Mouse (Mus musculus) intestine, embryonic 14.5 days (tissue): ENCODE results near the gene Msh6. TPM values are rescaled to one million over a fixed set of nuclear protein-coding genes. Genes with fewer than 3 reads are reported as not detected.

ENCODE experiments used
- ATAC-seq: fragments of 200-750 bp; cut with Nextera tagmentation; replicated peaks from 2 replicates; pipeline ENCODE4 v1.8.0; 2017; ENCODE audit warnings: low read depth, moderate number of reproducible peaks, moderate TSS enrichment, moderate library complexity; ENCODE audit not compliant: low FRiP score, low TSS enrichment
- DNase-seq: peaks from one replicate; pipeline ENCODE4 v3.0.0-alpha.2; 2018; ENCODE audit warnings: low spot score
- H3K27ac ChIP-seq: fragments of 300-500 bp; sonication (generic); 2 replicates; pipeline ENCODE4 v1.5.1; 2014; ENCODE audit warnings: low read depth, mild to moderate bottlenecking, control low read depth
- H3K27me3 ChIP-seq: fragments of 300-500 bp; sonication (generic); replicated peaks from 2 replicates; pipeline ENCODE4 v1.6.1; 2014; ENCODE audit warnings: low read length, control low read depth; ENCODE audit not compliant: control insufficient read depth, insufficient read depth
- H3K36me3 ChIP-seq: fragments of 300-500 bp; sonication (generic); 2 replicates; pipeline ENCODE4 v1.6.1; 2014; ENCODE audit warnings: low read length, control low read depth; ENCODE audit not compliant: control insufficient read depth, insufficient read depth
- H3K4me1 ChIP-seq: fragments of 300-500 bp; sonication (generic); replicated peaks from 2 replicates; pipeline ENCODE4 v1.6.1; 2014; ENCODE audit warnings: low read length, control low read depth, mixed read lengths; ENCODE audit not compliant: control insufficient read depth, insufficient read depth
- H3K4me2 ChIP-seq: fragments of 300-500 bp; sonication (generic); 2 replicates; pipeline ENCODE4 v1.6.1; 2014; ENCODE audit warnings: low read length
- H3K4me3 ChIP-seq: fragments of 300-500 bp; sonication (generic); 2 replicates; pipeline ENCODE4 v1.5.1; 2014; ENCODE audit warnings: low read depth, low read length, control low read depth, mixed read lengths
- H3K9ac ChIP-seq: fragments of 300-500 bp; sonication (generic); 2 replicates; pipeline ENCODE4 v1.6.1; 2014; ENCODE audit warnings: mild to moderate bottlenecking, low read length
- H3K9me3 ChIP-seq: fragments of 300-500 bp; sonication (generic); 2 replicates; pipeline ENCODE4 v1.6.1; 2016; ENCODE audit warnings: low read length, control low read depth; ENCODE audit not compliant: control insufficient read depth
- WGBS: fragments of 180-500 bp; shearing (Covaris S2); extraction: QIAGEN DNeasy Blood & Tissue Kit; methylation state at CpG from one replicate; pipeline ENCODE4 v1.1.7; 2014; 5-methylcytosine and 5-hydroxymethylcytosine counted together
- polyA plus RNA-seq: library from polyadenylated mRNA; unstranded; fragments of >200 nt; fragmentation: Nextera tagmentation; extraction: Ambion mirVana; gene quantifications from 2 replicates; pipeline ENCODE4 v1.2.1, GENCODE M21; 2014

Gene Msh6
- polyA plus RNA-seq, 1 experiment from 2014 or later = 58.7 TPM

DNA sequence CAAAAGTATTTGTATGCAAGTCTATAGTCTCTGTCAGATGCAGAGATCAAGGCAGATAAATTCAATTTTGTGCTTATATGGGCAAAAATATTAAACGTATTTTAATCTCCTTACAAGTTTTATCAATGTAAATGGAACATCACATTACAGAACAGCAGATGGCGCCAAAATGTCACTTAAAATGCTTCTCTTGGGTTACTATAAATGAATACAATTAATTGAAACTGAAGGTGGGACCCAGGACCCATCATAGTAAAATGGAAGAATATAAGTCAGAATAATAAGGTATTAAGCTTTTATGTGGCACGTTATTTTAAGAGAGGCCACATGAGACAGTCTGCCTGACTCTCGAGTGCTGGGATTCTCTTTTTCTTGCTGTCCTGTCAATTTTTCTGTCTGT lies 50.4 kb downstream of the Msh6 start:
- no peaks in the 10 kb centered on the region for H3K9me3 ChIP-seq
- no peak overlapping the region for H3K4me2 ChIP-seq
- WGBS = 51% methylated on average over 4 of the region's 4 CpGs
- H3K9ac ChIP-seq = no peak overlapping the region
- DNase-seq = no peak
- ATAC-seq = no peak
- H3K27ac ChIP-seq = no peak overlapping the region
- no peaks in the 10 kb centered on the region for H3K27me3 ChIP-seq
- H3K4me1 ChIP-seq = peaks cover 3% of the 10 kb centered on the region; the same call in 1 of the 2 replicates
- no peak overlapping the region for H3K4me3 ChIP-seq
- H3K36me3 ChIP-seq = no peaks in the 10 kb centered on the region

DNA sequence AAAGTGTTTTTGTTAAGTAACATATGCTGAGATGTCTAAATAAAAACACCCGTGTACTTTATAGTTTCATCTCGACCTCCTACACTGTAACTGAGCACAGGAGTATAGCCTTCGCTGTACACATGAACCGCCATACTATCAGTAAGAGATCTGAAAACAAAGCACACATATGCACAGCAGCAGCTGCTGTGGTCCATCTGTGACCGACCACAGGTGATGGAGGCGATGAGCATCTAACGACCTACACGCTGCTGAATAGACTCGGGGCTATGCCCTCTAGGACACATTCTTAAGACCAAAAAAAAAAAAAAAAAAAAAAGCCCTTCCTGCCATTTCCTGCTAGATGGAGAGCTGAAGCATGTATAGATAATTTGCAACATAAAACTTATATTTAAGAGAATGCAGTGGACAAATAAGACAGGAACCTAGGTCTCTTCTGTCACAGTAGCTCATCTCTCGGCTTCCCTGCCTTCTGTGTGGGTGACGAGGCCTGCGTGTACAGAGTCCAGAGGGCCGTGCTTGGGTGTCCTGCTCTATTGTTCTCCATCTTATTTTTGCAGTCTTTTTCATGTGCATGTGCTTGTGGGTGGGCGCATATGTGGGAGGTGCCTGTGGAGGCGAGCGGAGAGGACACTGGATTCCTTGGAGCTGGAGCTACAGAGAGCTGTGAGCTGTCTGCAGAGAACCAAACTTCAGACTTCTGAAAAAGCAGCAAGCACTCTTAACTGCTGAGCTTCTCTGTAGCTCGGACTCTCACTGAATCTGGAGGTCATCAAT lies 54.5 kb downstream of the Msh6 start:
- Histone ChIP-seq H3K9ac (no peak overlapping the region), H3K27ac (no peak overlapping the region), H3K9me3 (no peaks in the 10 kb centered on the region), H3K36me3 (no peaks in the 10 kb centered on the region), H3K4me3 (no peak overlapping the region), H3K4me1 (no peaks in the 10 kb centered on the region), H3K27me3 (no peaks in the 10 kb centered on the region), H3K4me2 (no peak overlapping the region)
- WGBS = 84% methylated on average over 17 of the region's 17 CpGs
- no peak for ATAC-seq
- no peak for DNase-seq

DNA sequence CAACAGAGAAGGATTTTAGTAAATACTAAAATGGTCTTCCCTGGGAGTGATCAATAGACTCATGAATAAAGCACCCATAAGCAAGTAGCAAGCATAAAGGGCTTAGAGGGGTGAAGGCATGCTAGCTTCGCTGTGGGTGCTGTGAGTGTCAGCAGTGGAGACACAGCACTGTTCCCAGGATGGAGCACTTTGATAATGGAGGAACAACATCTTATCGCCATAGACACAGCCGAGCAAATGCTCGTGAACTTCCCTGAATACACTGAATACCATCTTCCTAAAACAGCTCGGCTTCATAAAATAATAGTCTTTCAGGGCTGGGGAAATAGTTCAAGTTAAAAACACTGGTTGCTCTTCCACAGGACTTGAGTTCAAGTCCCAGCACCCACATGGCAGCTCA lies 56.9 kb downstream of the Msh6 start:
- Histone ChIP-seq H3K4me1 (no peaks in the 10 kb centered on the region), H3K4me2 (no peak overlapping the region), H3K9ac (no peak overlapping the region), H3K4me3 (no peak overlapping the region), H3K27ac (no peak overlapping the region), H3K36me3 (no peaks in the 10 kb centered on the region), H3K9me3 (no peaks in the 10 kb centered on the region), H3K27me3 (no peaks in the 10 kb centered on the region)
- no peak for ATAC-seq
- 92% methylated on average over 5 of the region's 5 CpGs for WGBS
- DNase-seq = no peak

DNA sequence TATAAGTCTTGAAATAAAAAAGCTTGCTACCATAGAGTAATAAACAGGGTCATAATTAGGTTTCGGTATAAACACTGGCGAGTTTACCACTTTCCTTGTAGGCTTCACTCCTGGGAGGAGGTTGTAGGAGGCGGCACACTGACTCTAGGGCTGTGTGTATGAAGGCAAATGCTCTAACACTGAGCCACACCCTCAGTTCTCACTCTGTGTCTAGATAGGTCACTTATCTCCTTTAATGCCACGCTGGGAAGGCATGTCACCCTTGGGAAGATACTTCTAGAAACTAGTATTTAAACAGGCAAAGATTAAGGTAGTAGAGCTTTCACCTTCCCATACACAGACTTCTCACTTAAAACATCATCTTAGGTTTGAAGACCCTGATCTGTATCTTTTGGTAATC lies 59.6 kb downstream of the Msh6 start:
- Histone ChIP-seq H3K9me3 (no peaks in the 10 kb centered on the region), H3K4me1 (no peaks in the 10 kb centered on the region), H3K9ac (no peak overlapping the region), H3K36me3 (no peaks in the 10 kb centered on the region), H3K4me3 (no peak overlapping the region), H3K4me2 (no peak overlapping the region), H3K27me3 (no peaks in the 10 kb centered on the region), H3K27ac (no peak overlapping the region)
- ATAC-seq = no peak; the same call in 1 of the 2 replicates
- WGBS = 87% methylated on average over 4 of the region's 4 CpGs
- DNase-seq = no peak

Other genes starting within 250 kb of the Msh6 start
- gene Kcnk12, start 177.1 kb upstream of the Msh6 start, polyA plus RNA-seq = not detected in 2 replicates
- gene Rpl36-ps4, start 54.1 kb upstream of the Msh6 start, polyA plus RNA-seq = not detected in 2 replicates
- gene Fbxo11, start 90.2 kb downstream of the Msh6 start, polyA plus RNA-seq = 21.0 and 21.1 TPM in 2 replicates